9 mouse cellular contexts compared by ENCODE assay signal in the genomic region with DNA sequence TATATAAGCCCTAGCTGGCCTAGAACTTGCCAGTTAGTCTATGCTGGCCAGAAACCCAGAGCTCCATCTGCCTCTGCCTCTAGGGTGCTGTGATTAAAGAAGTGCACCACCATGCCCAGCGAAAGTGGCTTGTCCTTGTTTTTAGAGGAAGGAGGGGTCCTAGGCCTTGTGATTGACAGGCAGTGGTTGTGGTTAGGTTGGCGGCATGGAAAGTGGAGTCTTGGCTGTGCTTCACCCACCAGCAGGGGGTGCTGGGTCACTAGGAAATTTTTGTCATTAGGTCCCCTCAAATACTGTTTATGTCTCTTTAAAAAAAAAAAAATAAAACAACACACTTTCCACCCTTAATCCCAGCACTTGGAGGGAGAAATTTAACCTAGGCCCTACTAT. TPM values are rescaled to one million over a fixed set of nuclear protein-coding genes. Genes with fewer than 3 reads are reported as not detected.
DNase-seq lines count a peak whose midpoint lies in the region; ATAC-seq and TF ChIP-seq lines count a peak whose summit lies in the region.
"Had no signal": no experiment of that assay in that cellular context is flagged by ENCODE, and none has a peak within 500 bp of the region (broad histone marks: within the 10 kb centered on the region; RNA-seq: fewer than 3 reads in every experiment).

No protein-coding gene starts in this region.

- no peak overlapping the region for H3K4me2 ChIP-seq in intestine, postnatal 0 days (replicated peaks; ENCODE audit: low read depth)
- H3K4me2 ChIP-seq in intestine, embryonic 16.5 days (ENCODE audit: low read depth, low read length) = no peak overlapping the region
- no peak overlapping the region for H3K4me2 ChIP-seq in intestine, embryonic 15.5 days (replicated peaks)
- no peak overlapping the region for H3K4me2 ChIP-seq in heart, embryonic 12.5 days
- H3K4me2 ChIP-seq: limb, embryonic 15.5 days had no signal

- 43% methylated on average over 2 of the region's 2 CpGs for WGBS in intestine, postnatal 0 days
- 41% methylated on average over 2 of the region's 2 CpGs for WGBS in intestine, embryonic 16.5 days
- 37% methylated on average over 2 of the region's 2 CpGs for WGBS in intestine, embryonic 15.5 days
- WGBS in heart, embryonic 12.5 days = 21% methylated on average over 2 of the region's 2 CpGs
- WGBS in heart, embryonic 10.5 days = 28% methylated on average over 2 of the region's 2 CpGs

- peak; percentile 61 for DNase-seq in CD4-positive, CD25-positive, alpha-beta regulatory T cell, adult 2 months (ENCODE audit: low read depth, low spot score)
- peak; percentile 37 for DNase-seq in brain, embryonic 18.5 days (ENCODE audit: low read depth, low spot score)
- DNase-seq in lung, postnatal 36 days = peak; percentile 4
- DNase-seq in heart, embryonic 10.5 days (ENCODE audit: low spot score) = no peak

- H3K9me3 ChIP-seq in intestine, postnatal 0 days (ENCODE audit: control insufficient read depth) = no peaks in the 10 kb centered on the region
- H3K9me3 ChIP-seq in intestine, embryonic 16.5 days (ENCODE audit: control insufficient read depth, low read length) = no peaks in the 10 kb centered on the region
- no peaks in the 10 kb centered on the region for H3K9me3 ChIP-seq in intestine, embryonic 15.5 days
- no peaks in the 10 kb centered on the region for H3K9me3 ChIP-seq in heart, embryonic 12.5 days (replicated peaks)
- no peaks in the 10 kb centered on the region for H3K9me3 ChIP-seq in heart, embryonic 10.5 days
- H3K9me3 ChIP-seq: limb, embryonic 15.5 days had no signal

- H3K36me3 ChIP-seq in intestine, postnatal 0 days (ENCODE audit: control insufficient read depth, insufficient read depth) = no peaks in the 10 kb centered on the region
- no peaks in the 10 kb centered on the region for H3K36me3 ChIP-seq in intestine, embryonic 16.5 days (ENCODE audit: control insufficient read depth, insufficient read depth, low read length)
- no peaks in the 10 kb centered on the region for H3K36me3 ChIP-seq in intestine, embryonic 15.5 days
- H3K36me3 ChIP-seq in heart, embryonic 12.5 days = no peaks in the 10 kb centered on the region
- no peaks in the 10 kb centered on the region for H3K36me3 ChIP-seq in heart, embryonic 10.5 days
- H3K36me3 ChIP-seq: limb, embryonic 15.5 days had no signal

- no peak overlapping the region for H3K4me3 ChIP-seq in intestine, postnatal 0 days (ENCODE audit: low read depth, low read length)
- H3K4me3 ChIP-seq in intestine, embryonic 16.5 days (ENCODE audit: low read length) = no peak overlapping the region
- no peak overlapping the region for H3K4me3 ChIP-seq in intestine, embryonic 15.5 days (replicated peaks)
- H3K4me3 ChIP-seq in heart, embryonic 12.5 days = no peak overlapping the region
- no peak overlapping the region for H3K4me3 ChIP-seq in heart, embryonic 10.5 days
- H3K4me3 ChIP-seq: limb, embryonic 15.5 days had no signal

- no peak for ATAC-seq in intestine, postnatal 0 days
- ATAC-seq in intestine, embryonic 16.5 days = no peak
- no peak for ATAC-seq in intestine, embryonic 15.5 days
- no peak for ATAC-seq in heart, embryonic 12.5 days (ENCODE audit: insufficient number of reproducible peaks, low FRiP score)

- H3K27ac ChIP-seq in intestine, postnatal 0 days (ENCODE audit: low read depth, low read length) = no peak overlapping the region
- H3K27ac ChIP-seq in intestine, embryonic 16.5 days (ENCODE audit: low read length) = no peak overlapping the region
- H3K27ac ChIP-seq in intestine, embryonic 15.5 days = no peak overlapping the region
- H3K27ac ChIP-seq in heart, embryonic 12.5 days (ENCODE audit: poor library complexity, severe bottlenecking) = no peak overlapping the region
- H3K27ac ChIP-seq in heart, embryonic 10.5 days = no peak overlapping the region
- H3K27ac ChIP-seq: limb, embryonic 15.5 days had no signal

- no peak overlapping the region for H3K9ac ChIP-seq in intestine, postnatal 0 days (ENCODE audit: low read depth, low read length)
- H3K9ac ChIP-seq in intestine, embryonic 16.5 days (ENCODE audit: low read depth, low read length) = no peak overlapping the region
- no peak overlapping the region for H3K9ac ChIP-seq in intestine, embryonic 15.5 days
- H3K9ac ChIP-seq in heart, embryonic 12.5 days = no peak overlapping the region
- H3K9ac ChIP-seq: limb, embryonic 15.5 days had no signal

- no peaks in the 10 kb centered on the region for H3K27me3 ChIP-seq in intestine, postnatal 0 days (replicated peaks; ENCODE audit: control insufficient read depth, insufficient read depth, low read length)
- no peaks in the 10 kb centered on the region for H3K27me3 ChIP-seq in intestine, embryonic 16.5 days (replicated peaks; ENCODE audit: control insufficient read depth, insufficient read depth, low read length)
- H3K27me3 ChIP-seq in intestine, embryonic 15.5 days (replicated peaks) = no peaks in the 10 kb centered on the region
- H3K27me3 ChIP-seq in heart, embryonic 12.5 days (replicated peaks) = peaks cover 78% of the 10 kb centered on the region
- H3K27me3 ChIP-seq in heart, embryonic 10.5 days (ENCODE audit: insufficient read depth, poor library complexity, severe bottlenecking) = peaks cover 76% of the 10 kb centered on the region

- peak; percentile 56 for TF ChIP-seq CTCF in intestine, postnatal 0 days (IDR thresholded peaks at IDR 0.05; ENCODE audit: low read depth)

- H3K4me1 ChIP-seq in intestine, postnatal 0 days (replicated peaks; ENCODE audit: control insufficient read depth, insufficient read depth, low read length) = no peaks in the 10 kb centered on the region
- H3K4me1 ChIP-seq in intestine, embryonic 16.5 days (ENCODE audit: control insufficient read depth, insufficient read depth, low read length) = no peaks in the 10 kb centered on the region
- H3K4me1 ChIP-seq in intestine, embryonic 15.5 days (replicated peaks) = no peaks in the 10 kb centered on the region
- no peaks in the 10 kb centered on the region; the same call in 1 of the 2 replicates for H3K4me1 ChIP-seq in heart, embryonic 12.5 days (replicated peaks)
- H3K4me1 ChIP-seq in heart, embryonic 10.5 days = peaks cover 9% of the 10 kb centered on the region; the same call in 1 of the 2 replicates

RNA-seq across cellular contexts. Expression of a gene that starts 18.4 kb away (rescaled TPM):
- 6.6 and 7.3 TPM in 2 replicates for polyA plus RNA-seq in intestine, postnatal 0 days (2015; fragmentation: Nextera tagmentation; extraction: Ambion mirVana)
- polyA plus RNA-seq in intestine, embryonic 16.5 days (2015; fragmentation: Nextera tagmentation; extraction: Ambion mirVana) = 3.4 and 5.9 TPM in 2 replicates
- polyA plus RNA-seq in intestine, embryonic 15.5 days (2015; fragmentation: Nextera tagmentation; extraction: Ambion mirVana) = 5.8 and 7.3 TPM in 2 replicates
- 6.5 and 7.0 TPM in 2 replicates for polyA plus RNA-seq in heart, embryonic 12.5 days (2016; fragmentation: Nextera tagmentation; extraction: Ambion mirVana)
- 5.3 and 7.3 TPM in 2 replicates for polyA plus RNA-seq in heart, embryonic 10.5 days (2016; fragmentation: Nextera tagmentation; extraction: Ambion mirVana)

RNA-seq across cellular contexts. Expression of a gene that starts 18.5 kb away (rescaled TPM):
- 130 and 131 TPM in 2 replicates for polyA plus RNA-seq in intestine, postnatal 0 days (2015; fragmentation: Nextera tagmentation; extraction: Ambion mirVana)
- polyA plus RNA-seq in intestine, embryonic 16.5 days (2015; fragmentation: Nextera tagmentation; extraction: Ambion mirVana) = 84.8 and 99.3 TPM in 2 replicates
- polyA plus RNA-seq in intestine, embryonic 15.5 days (2015; fragmentation: Nextera tagmentation; extraction: Ambion mirVana) = 94.9 and 104 TPM in 2 replicates
- polyA plus RNA-seq in heart, embryonic 12.5 days (2016; fragmentation: Nextera tagmentation; extraction: Ambion mirVana) = 96.2 and 101 TPM in 2 replicates
- polyA plus RNA-seq in heart, embryonic 10.5 days (2016; fragmentation: Nextera tagmentation; extraction: Ambion mirVana) = 79.5 and 84.1 TPM in 2 replicates

RNA-seq across cellular contexts. Expression of a gene that starts 18.7 kb away (rescaled TPM):
- polyA plus RNA-seq in intestine, postnatal 0 days (2015; fragmentation: Nextera tagmentation; extraction: Ambion mirVana) = 4.8 and 5.2 TPM in 2 replicates
- 8.5 and 10.2 TPM in 2 replicates for polyA plus RNA-seq in intestine, embryonic 16.5 days (2015; fragmentation: Nextera tagmentation; extraction: Ambion mirVana)
- 12.9 and 14.7 TPM in 2 replicates for polyA plus RNA-seq in intestine, embryonic 15.5 days (2015; fragmentation: Nextera tagmentation; extraction: Ambion mirVana)
- polyA plus RNA-seq in heart, embryonic 12.5 days (2016; fragmentation: Nextera tagmentation; extraction: Ambion mirVana) = 15.0 and 15.5 TPM in 2 replicates
- 12.5 and 16.6 TPM in 2 replicates for polyA plus RNA-seq in heart, embryonic 10.5 days (2016; fragmentation: Nextera tagmentation; extraction: Ambion mirVana)

RNA-seq across cellular contexts. Expression of a gene that starts 32.7 kb away (rescaled TPM):
- polyA plus RNA-seq in intestine, postnatal 0 days (2015; fragmentation: Nextera tagmentation; extraction: Ambion mirVana) = 1.8 and 1.9 TPM in 2 replicates
- 6.1 and 6.4 TPM in 2 replicates for polyA plus RNA-seq in intestine, embryonic 16.5 days (2015; fragmentation: Nextera tagmentation; extraction: Ambion mirVana)
- 6.6 and 8.4 TPM in 2 replicates for polyA plus RNA-seq in intestine, embryonic 15.5 days (2015; fragmentation: Nextera tagmentation; extraction: Ambion mirVana)
- 2.1 and 2.7 TPM in 2 replicates for polyA plus RNA-seq in heart, embryonic 12.5 days (2016; fragmentation: Nextera tagmentation; extraction: Ambion mirVana)
- polyA plus RNA-seq in heart, embryonic 10.5 days (2016; fragmentation: Nextera tagmentation; extraction: Ambion mirVana) = 2.6 and 4.2 TPM in 2 replicates

RNA-seq across cellular contexts. Expression of a gene that starts 41.9 kb away (rescaled TPM):
- 5.4 and 6.5 TPM in 2 replicates for polyA plus RNA-seq in intestine, postnatal 0 days (2015; fragmentation: Nextera tagmentation; extraction: Ambion mirVana)
- polyA plus RNA-seq in intestine, embryonic 16.5 days (2015; fragmentation: Nextera tagmentation; extraction: Ambion mirVana) = 0.88 and 1.0 TPM in 2 replicates
- polyA plus RNA-seq in intestine, embryonic 15.5 days (2015; fragmentation: Nextera tagmentation; extraction: Ambion mirVana) = 4.6 and 6.1 TPM in 2 replicates
- polyA plus RNA-seq in heart, embryonic 12.5 days (2016; fragmentation: Nextera tagmentation; extraction: Ambion mirVana) = 9.1 and 11.2 TPM in 2 replicates
- polyA plus RNA-seq in heart, embryonic 10.5 days (2016; fragmentation: Nextera tagmentation; extraction: Ambion mirVana) = 2.2 and 2.5 TPM in 2 replicates
